Mouse (Mus musculus) bone marrow, adult 2 months (tissue): Measurements from ENCODE around the gene Foxo1.

Experiments used
- CTCF ChIP-seq: fragments of 200-500 bp; IDR thresholded peaks from 2 replicates; pipeline ENCODE4 v1.5.1; 2011; ENCODE audit warnings: low read length, control low read depth; ENCODE audit not compliant: control insufficient read depth, insufficient read depth
- POLR2A ChIP-seq: fragments of 200-500 bp; IDR thresholded peaks from 2 replicates; pipeline ENCODE4 v1.6.1; 2011; ENCODE audit warnings: low read depth, mild to moderate bottlenecking, control low read depth, low read length, borderline replicate concordance; ENCODE audit not compliant: control insufficient read depth

DNA sequence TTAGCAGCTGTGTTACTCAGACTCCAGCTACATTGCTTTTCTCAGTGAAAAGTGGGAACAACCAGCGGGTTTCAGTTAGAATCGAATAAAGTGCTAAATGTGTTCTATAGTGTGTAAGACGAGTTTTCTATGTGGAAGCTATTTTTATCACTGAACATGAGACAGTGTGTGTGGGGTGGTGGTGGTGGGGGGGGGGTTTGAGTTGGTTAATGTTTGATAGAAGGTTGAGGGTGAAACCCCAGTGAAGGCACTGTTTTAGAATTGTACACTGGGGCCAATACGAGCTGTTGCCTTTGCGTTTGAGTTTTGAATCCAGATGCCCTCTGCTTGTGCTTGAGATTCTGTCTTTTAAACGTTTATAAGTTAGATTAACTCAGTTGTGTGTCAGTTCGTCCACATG lies 24.4 kb downstream of the Foxo1 start:
- no peak for TF ChIP-seq CTCF
- TF ChIP-seq POLR2A: no peak
